Mouse (Mus musculus) spleen, postnatal 14 days (tissue): ENCODE measurements around the gene Sos1.
"Not testable (repeated sequence)": the region's sequence is repeated elsewhere in the genome, so short reads cannot be mapped to it uniquely, and the experiment has no call there.

Experiments
- DNase-seq, 2 experiments: peaks; one replicate each; pipeline ENCODE4 v3.0.0; 2021 to 2022; ENCODE audit warnings: low spot score in 2 of 2

Gene Sos1

DNA sequence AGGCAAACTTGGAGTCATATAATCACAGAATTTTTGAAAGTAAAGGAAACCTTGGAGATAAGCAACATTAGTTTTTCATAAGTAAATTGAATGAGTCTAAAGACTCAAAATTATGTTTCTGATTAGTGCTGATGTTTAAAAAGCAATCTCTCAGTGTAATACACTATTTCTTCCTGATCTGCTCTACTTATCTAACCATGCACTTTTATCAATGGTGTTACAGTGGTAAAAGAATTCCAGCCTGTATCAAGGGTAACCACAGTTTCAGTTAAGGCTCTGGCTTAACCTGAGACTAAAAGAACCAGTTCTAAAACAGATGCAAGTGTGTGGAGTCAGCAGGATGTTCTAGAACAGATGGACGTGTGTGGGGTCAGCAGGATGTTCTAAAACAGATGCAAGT is 59.3 kb downstream of the Sos1 start:
- DNase-seq: no peak

GRCm38 (mm10) chr17:80418572-80419210 is 61.6 kb downstream of the Sos1 start:
- DNase-seq: no peak

GRCm38 (mm10) chr17:80411182-80411581 is 69.1 kb downstream of the Sos1 start:
- no peak for DNase-seq

DNA sequence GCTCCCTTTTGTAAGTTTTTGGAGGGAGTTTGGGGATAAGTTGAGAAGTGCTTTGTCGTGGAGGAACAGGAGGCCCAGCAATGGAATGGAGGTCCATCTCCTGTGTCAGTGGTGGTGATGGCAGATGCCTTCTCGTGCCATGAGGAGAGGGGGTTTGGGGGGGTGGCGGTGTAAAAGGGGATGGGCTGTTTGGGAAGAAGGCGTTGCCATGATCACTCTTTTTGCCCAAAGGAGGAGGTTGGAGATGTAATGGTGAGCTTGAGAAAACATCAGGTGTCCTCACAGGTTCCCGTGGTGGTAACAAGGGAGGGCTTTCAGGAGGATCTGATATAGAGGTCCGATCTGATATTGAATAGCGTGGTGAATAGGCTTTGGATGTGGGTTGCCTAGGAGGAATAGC is 82.0 kb downstream of the Sos1 start:
- no peak for DNase-seq

GRCm38 (mm10) chr17:80391423-80392403 is 88.5 kb downstream of the Sos1 start:
- DNase-seq: peak; percentile 40 to 52

DNA sequence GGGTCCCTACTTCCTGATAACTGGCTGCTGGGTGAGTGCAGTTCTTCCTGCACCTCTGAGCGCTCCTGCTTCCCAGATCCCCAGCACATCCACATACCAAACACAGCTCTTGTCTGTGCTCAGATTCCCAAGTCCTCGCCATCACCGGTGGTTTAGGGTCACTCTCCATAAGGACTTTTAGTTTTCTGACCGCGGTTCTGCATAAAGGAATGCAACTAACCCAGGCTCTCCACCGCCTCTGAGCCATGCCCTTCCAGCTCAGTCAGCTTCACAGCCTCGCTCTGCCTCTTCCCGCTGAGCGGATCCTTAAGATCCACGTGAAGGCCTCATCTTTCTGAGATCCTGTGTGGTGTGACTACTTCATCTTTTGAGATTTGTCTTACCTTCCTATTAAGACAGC is 90.2 kb downstream of the Sos1 start:
- DNase-seq: no peak

- DNase-seq: no peak
These were observed 94.6 kb downstream of the Sos1 start for GRCm38 (mm10) chr17:80385671-80386070.

- DNase-seq: not testable (repeated sequence)
These were observed 101.9 kb downstream of the Sos1 start for GRCm38 (mm10) chr17:80378386-80378785.

DNA sequence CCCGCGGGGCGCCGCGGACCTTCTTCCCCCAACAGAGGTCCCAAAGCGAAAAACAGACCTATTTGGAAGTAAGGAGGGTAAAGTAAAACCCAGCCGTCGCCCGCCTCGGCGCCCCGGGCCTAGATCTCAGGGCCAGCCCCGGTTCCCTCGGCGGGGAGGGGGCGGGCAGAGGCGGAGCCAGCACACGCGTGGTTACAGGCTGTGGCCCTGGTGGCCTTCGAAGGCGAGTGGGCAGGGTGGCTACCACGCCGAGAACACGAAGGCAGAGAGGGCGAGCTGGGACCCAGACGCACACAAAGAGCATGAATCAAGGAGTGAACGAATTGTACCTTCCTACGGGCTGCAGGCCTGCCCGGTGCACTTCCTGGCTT is 106.5 kb downstream of the Sos1 start:
- no peak for DNase-seq

GRCm38 (mm10) chr17:80372989-80373725 is 107.1 kb downstream of the Sos1 start, which contains the start of gene Gm10190:
Gene Gm10190 (minus strand): TSS chr17:80373541.
- peak; percentile 62 to 76 for DNase-seq

- DNase-seq: no peak
These were observed 111.6 kb downstream of the Sos1 start for GRCm38 (mm10) chr17:80368606-80369005.

GRCm38 (mm10) chr17:80367276-80367675 is 113.0 kb downstream of the Sos1 start:
- DNase-seq: no peak

- DNase-seq: no peak
These were observed 120.0 kb downstream of the Sos1 start for GRCm38 (mm10) chr17:80360245-80360644.

GRCm38 (mm10) chr17:80347234-80347633 is 133.0 kb downstream of the Sos1 start:
- DNase-seq: no peak

DNA sequence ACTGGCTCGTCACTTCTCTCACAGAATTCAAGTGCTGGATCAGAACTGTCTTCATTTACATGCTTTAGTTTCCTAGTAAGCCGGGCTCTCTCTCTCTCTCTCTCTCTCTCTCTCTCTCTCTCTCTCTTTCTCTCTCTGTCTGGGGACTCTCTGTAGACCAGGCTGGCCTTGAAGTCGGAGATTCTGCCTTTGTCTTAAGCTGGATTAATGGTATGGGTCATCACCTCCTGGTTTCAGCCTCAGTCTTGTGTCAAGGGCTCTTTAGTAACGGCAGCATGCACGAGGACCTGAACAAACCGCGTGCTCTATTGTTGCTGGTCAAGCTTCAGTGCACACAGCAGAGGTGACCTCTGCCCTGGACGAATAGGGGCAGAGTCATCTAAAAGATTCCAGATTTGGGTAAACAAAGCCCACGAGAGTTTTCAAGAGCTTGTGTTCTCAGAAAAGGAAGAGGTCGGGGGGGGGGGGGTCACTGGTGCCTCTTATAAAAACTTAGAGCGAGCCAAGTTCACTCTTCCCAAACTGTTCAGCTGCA is 133.6 kb downstream of the Sos1 start:
- DNase-seq: no peak

GRCm38 (mm10) chr17:80345277-80345676 is 135.0 kb downstream of the Sos1 start:
- no peak for DNase-seq
